Mouse (Mus musculus) intestine, postnatal 0 days (tissue): Measurements from ENCODE around the gene Gpr171. TPM values are rescaled to one million over a fixed set of nuclear protein-coding genes. Genes with fewer than 3 reads are reported as not detected.

Experiments used
- ATAC-seq: fragments of 200-750 bp; cut with Nextera tagmentation; 2 replicates; pipeline ENCODE4 v1.8.0; 2017; ENCODE audit warnings: mild to moderate bottlenecking, moderate TSS enrichment, moderate library complexity
- H3K27ac ChIP-seq: fragments of 300-500 bp; sonication (generic); 2 replicates; pipeline ENCODE4 v1.5.1; 2014; ENCODE audit warnings: mild to moderate bottlenecking, low read depth, low read length, moderate library complexity
- H3K27me3 ChIP-seq: fragments of 300-500 bp; sonication (generic); replicated peaks from 2 replicates; pipeline ENCODE4 v1.6.1; 2014; ENCODE audit warnings: low read length, mixed read lengths; ENCODE audit not compliant: control insufficient read depth, insufficient read depth
- H3K36me3 ChIP-seq: fragments of 300-500 bp; sonication (generic); 2 replicates; pipeline ENCODE4 v1.6.1; 2014; ENCODE audit warnings: mild to moderate bottlenecking, moderate library complexity; ENCODE audit not compliant: control insufficient read depth, insufficient read depth
- H3K4me1 ChIP-seq: fragments of 300-500 bp; sonication (generic); replicated peaks from 2 replicates; pipeline ENCODE4 v1.6.1; 2014; ENCODE audit warnings: antibody characterized with exemption, low read length, mixed read lengths; ENCODE audit not compliant: control insufficient read depth, insufficient read depth
- H3K4me2 ChIP-seq: fragments of 300-500 bp; sonication (generic); replicated peaks from 2 replicates; pipeline ENCODE4 v1.6.1; 2014; ENCODE audit warnings: low read depth, mild to moderate bottlenecking, moderate library complexity
- H3K4me3 ChIP-seq: fragments of 300-500 bp; sonication (generic); 2 replicates; pipeline ENCODE4 v1.5.1; 2014; ENCODE audit warnings: low read depth, low read length
- H3K9ac ChIP-seq: fragments of 300-500 bp; sonication (generic); 2 replicates; pipeline ENCODE4 v1.6.1; 2014; ENCODE audit warnings: mild to moderate bottlenecking, low read depth, low read length
- H3K9me3 ChIP-seq: fragments of 300-500 bp; sonication (generic); 2 replicates; pipeline ENCODE4 v1.6.1; 2016; ENCODE audit warnings: mixed run types; ENCODE audit not compliant: control insufficient read depth
- CTCF ChIP-seq: sonication (generic); IDR thresholded peaks from 2 replicates; pipeline ENCODE4 v1.5.1; 2016; ENCODE audit warnings: low read depth, mild to moderate bottlenecking, control low read depth, antibody characterized with exemption, moderate library complexity
- WGBS: fragments of 180-500 bp; shearing (Covaris S2); extraction: QIAGEN DNeasy Blood & Tissue Kit; methylation state at CpG from one replicate; pipeline ENCODE4 v1.1.7; 2014; 5-methylcytosine and 5-hydroxymethylcytosine counted together
- polyA plus RNA-seq: library from polyadenylated mRNA; unstranded; fragments of >200 nt; fragmentation: Nextera tagmentation; extraction: Ambion mirVana; gene quantifications from 2 replicates; pipeline ENCODE4 v1.2.1, GENCODE M21; 2015

Gene Gpr171
- polyA plus RNA-seq, 1 experiment from 2014 or later: 0.57 TPM

DNA sequence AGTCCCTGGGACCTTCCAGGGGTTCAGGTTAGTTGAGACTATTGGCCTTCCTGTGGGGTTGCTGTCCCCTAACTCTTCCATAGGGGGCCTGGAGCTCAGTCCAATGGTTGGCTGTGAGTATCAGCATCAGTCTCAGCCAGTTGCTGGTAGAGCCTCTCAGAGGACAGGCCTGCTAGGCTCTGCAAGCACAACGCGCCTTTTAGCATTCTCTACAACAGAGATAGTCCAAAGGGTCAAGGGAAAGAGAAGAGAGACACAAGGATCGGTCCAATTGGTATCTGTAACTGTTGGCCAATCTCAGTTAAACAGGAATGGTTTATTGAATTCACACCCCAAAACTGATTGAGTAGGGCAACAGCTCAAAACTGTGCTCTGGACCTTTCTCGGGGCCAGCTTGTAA lies 5.8 kb upstream of the Gpr171 start:
- Histone ChIP-seq H3K4me2 (no peak overlapping the region), H3K4me1 (no peaks in the 10 kb centered on the region), H3K27ac (no peak overlapping the region), H3K4me3 (no peak overlapping the region), H3K9me3 (no peaks in the 10 kb centered on the region), H3K27me3 (no peaks in the 10 kb centered on the region), H3K9ac (no peak overlapping the region), H3K36me3 (no peaks in the 10 kb centered on the region)
- 89% methylated on average over 4 of the region's 4 CpGs for WGBS
- no peak for ATAC-seq
- TF ChIP-seq CTCF: no peak

GRCm38 (mm10) chr3:59104462-59104861 lies 2.8 kb upstream of the Gpr171 start:
- no peaks in the 10 kb centered on the region for H3K4me1 ChIP-seq
- WGBS: 62% methylated on average over 4 of the region's 4 CpGs
- H3K27ac ChIP-seq: no peak overlapping the region
- H3K27me3 ChIP-seq: no peaks in the 10 kb centered on the region
- no peak overlapping the region for H3K4me3 ChIP-seq
- no peaks in the 10 kb centered on the region for H3K9me3 ChIP-seq
- H3K9ac ChIP-seq: no peak overlapping the region
- TF ChIP-seq CTCF: no peak
- H3K36me3 ChIP-seq: no peaks in the 10 kb centered on the region
- H3K4me2 ChIP-seq: no peak overlapping the region
- ATAC-seq: no peak

DNA sequence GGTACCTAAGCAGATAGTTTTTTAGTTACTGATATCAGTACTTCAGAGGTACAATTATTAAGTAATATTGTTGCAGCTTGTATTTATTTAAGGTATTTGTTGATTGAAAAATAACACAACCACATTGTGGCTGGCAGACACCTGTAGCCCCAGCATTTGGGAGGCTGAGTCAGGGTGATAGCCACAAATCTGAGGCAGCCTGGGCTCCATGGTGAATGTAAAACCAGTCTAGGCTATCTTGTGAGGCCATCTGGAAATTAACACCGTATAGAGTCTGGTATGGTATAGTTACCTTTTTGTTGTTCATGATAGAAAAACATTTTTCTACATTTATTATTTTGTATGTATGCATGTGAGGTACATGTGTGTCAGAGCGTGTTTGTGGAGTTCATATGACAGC lies 525 bp upstream of the Gpr171 start:
- H3K4me1 ChIP-seq: no peaks in the 10 kb centered on the region
- no peak for ATAC-seq
- H3K36me3 ChIP-seq: no peaks in the 10 kb centered on the region
- H3K4me2 ChIP-seq: no peak overlapping the region
- H3K27ac ChIP-seq: no peak overlapping the region
- no peaks in the 10 kb centered on the region for H3K9me3 ChIP-seq
- H3K27me3 ChIP-seq: no peaks in the 10 kb centered on the region
- H3K9ac ChIP-seq: no peak overlapping the region
- H3K4me3 ChIP-seq: no peak overlapping the region
- 94% methylated on average over 2 of the region's 2 CpGs for WGBS
- no peak for TF ChIP-seq CTCF

- Histone ChIP-seq H3K36me3 (no peaks in the 10 kb centered on the region), H3K4me1 (no peaks in the 10 kb centered on the region), H3K27ac (no peak overlapping the region), H3K9me3 (no peaks in the 10 kb centered on the region), H3K4me3 (no peak overlapping the region), H3K27me3 (no peaks in the 10 kb centered on the region), H3K4me2 (no peak overlapping the region), H3K9ac (no peak overlapping the region)
- 84% methylated on average over 10 of the region's 10 CpGs for WGBS
- TF ChIP-seq CTCF: no peak
- ATAC-seq: no peak
Observed at GRCm38 (mm10) chr3:59098540-59098939, 3.1 kb downstream of the Gpr171 start.

DNA sequence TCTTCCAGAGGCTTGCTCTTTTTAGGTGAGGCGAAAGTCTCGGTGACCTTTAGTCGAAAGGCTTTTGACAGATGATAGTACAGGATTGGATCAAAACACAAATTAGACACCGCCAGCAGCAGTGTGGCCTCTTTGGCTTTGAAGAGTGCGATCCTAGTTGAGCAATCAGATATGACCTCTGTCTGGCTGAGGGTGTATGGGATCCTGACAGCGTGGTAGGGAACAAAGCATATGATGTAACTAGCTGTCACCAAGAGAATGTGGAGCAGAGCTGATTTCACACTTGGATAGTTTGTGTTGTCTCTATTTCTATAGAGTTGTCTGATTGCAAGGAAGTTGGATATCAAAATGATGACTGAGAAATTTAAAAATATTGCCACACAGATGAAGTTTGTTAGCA lies 4.2 kb downstream of the Gpr171 start:
- no peaks in the 10 kb centered on the region for H3K27me3 ChIP-seq
- WGBS: 83% methylated on average over 6 of the region's 6 CpGs
- H3K27ac ChIP-seq: no peak overlapping the region
- no peaks in the 10 kb centered on the region for H3K9me3 ChIP-seq
- no peak overlapping the region for H3K4me3 ChIP-seq
- no peak for ATAC-seq
- no peak overlapping the region for H3K9ac ChIP-seq
- no peaks in the 10 kb centered on the region for H3K4me1 ChIP-seq
- H3K36me3 ChIP-seq: no peaks in the 10 kb centered on the region
- TF ChIP-seq CTCF: no peak
- no peak overlapping the region for H3K4me2 ChIP-seq

- no peaks in the 10 kb centered on the region for H3K27me3 ChIP-seq
- no peak overlapping the region for H3K4me3 ChIP-seq
- no peak overlapping the region for H3K4me2 ChIP-seq
- H3K9me3 ChIP-seq: no peaks in the 10 kb centered on the region
- H3K4me1 ChIP-seq: no peaks in the 10 kb centered on the region
- 77% methylated on average over 11 of the region's 11 CpGs for WGBS
- no peak overlapping the region for H3K9ac ChIP-seq
- no peaks in the 10 kb centered on the region for H3K36me3 ChIP-seq
- no peak overlapping the region for H3K27ac ChIP-seq
- no peak for ATAC-seq
- no peak for TF ChIP-seq CTCF
Observed at GRCm38 (mm10) chr3:59092702-59093101, 8.9 kb downstream of the Gpr171 start.

- Histone ChIP-seq H3K27ac (no peak overlapping the region), H3K27me3 (no peaks in the 10 kb centered on the region), H3K4me1 (0 out of 2 replicates have a peak, but pooled peaks cover 3% of the 10 kb centered on the region), H3K4me3 (no peak overlapping the region), H3K9me3 (no peaks in the 10 kb centered on the region), H3K9ac (no peak overlapping the region), H3K4me2 (0 out of 2 replicates have a peak overlapping the region, but pooled peaks have one; percentile 9), H3K36me3 (no peaks in the 10 kb centered on the region)
- 17% methylated on average over 7 of the region's 7 CpGs for WGBS
- peak; percentile 92 for ATAC-seq
- TF ChIP-seq CTCF: no peak
Observed at GRCm38 (mm10) chr3:59080919-59081318, 20.7 kb downstream of the Gpr171 start.
